Mouse (Mus musculus): ENCODE data around the gene Ceacam20. TPM values are rescaled to one million over a fixed set of nuclear protein-coding genes. Genes with fewer than 3 reads are reported as not detected.

The Ceacam20 gene
- total RNA-seq (2023): not detected in 2 replicates

GRCm38 (mm10) chr7:19964985-19965579 lies at the start of gene Ceacam20:
TSS of gene Ceacam20 (plus strand) at chr7:19965412.

GRCm38 (mm10) chr7:19920506-19921261 lies 44.5 kb upstream of the Ceacam20 start, which contains the start of gene Pvr:
TSS of gene Pvr (minus strand) at chr7:19921160.

GRCm38 (mm10) chr7:19950589-19950988 lies 14.6 kb upstream of the Ceacam20 start, which contains the start of gene Igsf23:
TSS of gene Igsf23 (minus strand) at chr7:19950756.

GRCm38 (mm10) chr7:19991165-19991564 lies 26.0 kb downstream of the Ceacam20 start, which contains the start of gene Nlrp9b:
TSS of gene Nlrp9b (plus strand) at chr7:19991465.

Other genes with a start within 250 kb of the Ceacam20 start
- gene Tomm40, start 250.0 kb upstream of the Ceacam20 start, total RNA-seq (2023): 20.8 and 22.1 TPM in 2 replicates
- gene Nectin2, start 214.9 kb upstream of the Ceacam20 start, total RNA-seq (2023): 0.38 TPM in 1 of 2 replicates, not detected in the other
- not detected in 2 replicates for gene Bcam, start 194.4 kb upstream of the Ceacam20 start, total RNA-seq (2023)
- 0.39 TPM in 1 of 2 replicates, not detected in the other for gene Cblc, start 168.6 kb upstream of the Ceacam20 start, total RNA-seq (2023)
- gene Bcl3, start 142.6 kb upstream of the Ceacam20 start, total RNA-seq (2023): 39.2 and 44.6 TPM in 2 replicates
- gene Gm19345, start 113.4 kb upstream of the Ceacam20 start, total RNA-seq (2023): 0.47 TPM in 1 of 2 replicates, not detected in the other
- 3.0 and 3.9 TPM in 2 replicates for gene Ceacam16, start 104.1 kb upstream of the Ceacam20 start, total RNA-seq (2023)
- 0.23 TPM in 1 of 2 replicates, not detected in the other for gene Ceacam19, start 77.4 kb upstream of the Ceacam20 start, total RNA-seq (2023)
- 6.7 and 9.0 TPM in 2 replicates for gene Pvr, start 44.3 kb upstream of the Ceacam20 start, total RNA-seq (2023)
- not detected in 2 replicates for gene Igsf23, start 14.7 kb upstream of the Ceacam20 start, total RNA-seq (2023)
- gene Nlrp9b, start 26.1 kb downstream of the Ceacam20 start, total RNA-seq (2023): not detected in 2 replicates
- gene Vmn1r91, start 134.3 kb downstream of the Ceacam20 start, total RNA-seq (2023): not detected in 2 replicates
- gene Gm16442, start 157.2 kb downstream of the Ceacam20 start, total RNA-seq (2023): not detected in 2 replicates
- not detected in 2 replicates for gene Vmn1r93, start 173.7 kb downstream of the Ceacam20 start, total RNA-seq (2023)
- gene Vmn1r94, start 203.0 kb downstream of the Ceacam20 start, total RNA-seq (2023): not detected in 2 replicates
- gene Vmn1r95, start 228.3 kb downstream of the Ceacam20 start, total RNA-seq (2023): not detected in 2 replicates
- not detected in 2 replicates for gene Gm6164, start 240.2 kb downstream of the Ceacam20 start, total RNA-seq (2023)